Mouse (Mus musculus) cerebellum, adult 2 months (tissue): ENCODE measurements around the gene Spata5.

ENCODE experiments used
- CTCF ChIP-seq: fragments of 200-500 bp; IDR thresholded peaks from 2 replicates; pipeline ENCODE4 v1.5.1; 2011; ENCODE audit warnings: low read depth, mild to moderate bottlenecking, control low read depth, low read length, moderate library complexity, borderline replicate concordance; ENCODE audit not compliant: insufficient read depth
- POLR2A ChIP-seq: fragments of 200-500 bp; IDR thresholded peaks from 2 replicates; pipeline ENCODE4 v1.6.1; 2011; ENCODE audit warnings: low read length, control low read depth, borderline replicate concordance; ENCODE audit not compliant: insufficient read depth

- no peak for TF ChIP-seq POLR2A
- TF ChIP-seq CTCF = no peak
Measured at GRCm38 (mm10) chr3:37516379-37516778, 96.7 kb downstream of the Spata5 start.
